Mouse (Mus musculus) cerebellum, adult 11 months (tissue): Measurements from ENCODE around the gene Sv2c.
A peak's percentile ranks its signal among the peaks of the same experiment; 100 is the strongest.

Experiments
- DNase-seq: peaks from one replicate; pipeline ENCODE4 v3.0.0; 2022

Sv2c gene

GRCm38 (mm10) chr13:95941861-95942260, 190.5 kb downstream of the Sv2c start:
- no peak for DNase-seq

DNA sequence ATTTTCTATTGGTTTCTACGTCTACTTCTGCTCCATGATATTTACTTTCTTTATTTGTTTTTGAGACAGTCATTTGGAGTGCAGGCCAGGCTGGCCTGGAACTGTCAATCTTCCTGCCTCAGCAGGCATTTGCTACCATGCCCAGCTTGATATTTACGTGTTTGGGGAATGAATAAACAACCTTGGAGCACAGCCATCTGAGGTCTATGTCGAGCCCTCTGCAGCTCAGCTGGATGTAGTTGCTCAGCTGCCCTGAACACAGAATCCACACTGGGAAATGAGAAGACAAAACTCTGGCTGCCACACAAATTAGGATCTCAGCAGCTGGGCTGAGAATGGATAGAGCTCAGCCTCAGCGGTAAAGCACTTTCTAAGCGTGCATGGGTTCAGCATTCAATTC, 191.6 kb downstream of the Sv2c start:
- no peak for DNase-seq

DNA sequence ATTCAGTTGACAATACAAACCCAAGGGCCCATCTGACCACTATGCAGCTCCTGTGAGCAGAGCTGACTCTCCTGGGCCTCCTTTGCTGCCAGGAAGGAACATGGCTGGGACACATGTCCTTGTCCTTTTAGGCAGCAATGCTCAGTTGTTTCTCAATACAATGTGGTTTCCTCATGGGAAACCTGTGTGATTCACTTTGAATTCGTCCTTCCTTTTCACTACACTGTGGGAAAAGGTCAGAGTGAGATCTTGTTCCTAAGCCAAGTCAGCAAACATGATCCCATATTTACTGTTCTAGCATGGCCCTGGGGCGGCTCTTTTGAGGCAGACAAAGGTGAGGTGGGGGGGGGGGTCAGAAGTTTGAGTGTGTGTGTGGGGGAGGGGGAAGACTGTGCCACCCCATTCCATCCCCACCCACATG, 208.2 kb downstream of the Sv2c start:
- no peak for DNase-seq

DNA sequence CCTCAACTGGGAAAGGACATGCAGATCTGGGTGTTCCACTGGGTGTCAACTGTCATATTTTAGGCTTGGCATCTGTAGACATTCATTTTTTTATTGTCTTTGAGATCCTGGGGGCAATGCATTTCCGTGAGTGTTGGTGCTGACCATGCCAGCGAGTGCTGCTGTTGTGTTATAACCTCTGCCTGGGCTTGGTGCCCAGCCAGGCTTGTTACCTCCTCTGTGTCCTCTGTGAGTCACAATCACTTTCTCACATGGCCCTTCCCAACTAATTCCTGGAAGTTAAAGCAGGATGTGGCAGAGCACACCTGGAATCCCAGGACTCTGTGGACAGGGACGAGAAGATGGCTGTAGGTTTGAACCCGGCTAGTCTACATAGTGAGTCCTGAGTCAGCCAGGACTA, 209.8 kb downstream of the Sv2c start:
- no peak for DNase-seq

GRCm38 (mm10) chr13:95918624-95919284, 213.6 kb downstream of the Sv2c start:
- no peak for DNase-seq

GRCm38 (mm10) chr13:95913046-95913406, 219.4 kb downstream of the Sv2c start:
- no peak for DNase-seq

DNA sequence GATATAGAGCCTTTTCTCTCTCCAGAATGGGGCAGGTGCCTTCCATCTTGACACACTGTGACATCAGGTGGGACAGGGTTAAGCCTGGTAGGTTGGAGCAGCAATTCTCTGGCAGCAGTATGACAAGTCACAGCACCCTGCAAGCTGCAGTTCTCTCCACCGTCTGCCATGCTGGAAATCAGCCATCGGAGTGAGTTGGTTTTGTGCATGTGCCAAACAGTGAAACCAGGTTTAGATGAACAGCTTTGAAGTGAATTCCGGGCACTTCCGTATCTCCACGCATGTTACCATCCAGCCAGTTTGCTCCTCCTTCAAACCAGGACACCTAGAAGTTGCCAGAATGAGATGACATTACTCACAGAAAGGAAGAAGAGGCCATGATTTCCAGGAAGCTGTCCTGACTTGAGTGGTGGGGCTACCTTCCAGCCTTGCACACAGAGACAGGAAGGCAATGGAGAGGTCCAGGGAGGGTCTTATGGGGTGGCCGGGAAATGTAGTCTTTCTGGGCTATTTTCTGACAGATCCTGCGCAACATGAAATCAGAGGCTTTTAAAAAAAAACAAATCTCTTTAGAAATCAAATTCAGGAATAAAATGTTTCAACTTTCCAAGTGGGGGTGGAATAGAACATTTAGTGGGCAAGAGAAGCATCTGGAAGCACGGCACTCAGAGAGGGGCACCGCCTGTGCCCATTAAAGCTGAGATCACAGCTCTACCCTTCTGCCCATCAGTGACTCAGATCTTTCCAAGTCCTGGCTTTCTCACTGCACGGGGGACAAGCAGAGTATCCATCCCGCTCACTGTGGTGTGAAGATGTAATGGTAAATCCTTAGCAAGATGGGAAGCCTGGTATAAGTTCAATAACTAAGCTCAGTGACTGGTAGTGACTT, 220.0 kb downstream of the Sv2c start:
- peak; percentile 89 for DNase-seq

DNA sequence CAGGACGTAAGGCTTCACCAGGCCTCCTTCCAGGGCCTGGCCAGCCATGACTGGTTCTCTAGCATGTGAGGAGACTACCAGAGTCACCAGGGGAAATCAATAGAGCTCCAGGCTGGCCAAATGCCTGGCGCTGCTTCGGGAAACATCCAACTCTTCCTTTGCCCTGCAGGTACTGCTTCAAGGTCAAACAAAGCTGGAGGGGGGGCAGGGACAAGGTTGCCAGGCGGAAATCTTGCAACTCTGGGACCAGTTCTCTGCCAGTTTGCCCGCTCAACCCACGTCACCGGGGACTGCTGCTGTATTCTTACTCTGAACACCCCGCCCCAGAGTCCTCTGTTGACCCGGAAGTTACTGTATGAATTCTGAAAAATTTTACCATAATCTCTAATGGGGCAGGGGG, 222.1 kb downstream of the Sv2c start:
- DNase-seq, result no peak

GRCm38 (mm10) chr13:95909244-95909643, 223.1 kb downstream of the Sv2c start:
- DNase-seq, result no peak
